Mouse (Mus musculus) bone marrow, adult 2 months (tissue): ENCODE data around the gene Gnmt.

Source experiments
- CTCF ChIP-seq: fragments of 200-500 bp; IDR thresholded peaks from 2 replicates; pipeline ENCODE4 v1.5.1; 2011; ENCODE audit warnings: low read length, control low read depth; ENCODE audit not compliant: control insufficient read depth, insufficient read depth
- POLR2A ChIP-seq: fragments of 200-500 bp; IDR thresholded peaks from 2 replicates; pipeline ENCODE4 v1.6.1; 2011; ENCODE audit warnings: low read depth, mild to moderate bottlenecking, control low read depth, low read length, borderline replicate concordance; ENCODE audit not compliant: control insufficient read depth

GRCm38 (mm10) chr17:46694517-46695063 is 34.4 kb downstream of the Gnmt start:
- TF ChIP-seq CTCF, result no peak
- no peak for TF ChIP-seq POLR2A
